Mouse (Mus musculus) hindbrain, embryonic 12.5 days (tissue): ENCODE measurements around the gene 0610037L13Rik. TPM values are rescaled to one million over a fixed set of nuclear protein-coding genes. Genes with fewer than 3 reads are reported as not detected.

ENCODE experiments used
- polyA plus RNA-seq: library from polyadenylated mRNA; unstranded; fragments of >200 nt; fragmentation: Nextera tagmentation; extraction: Ambion mirVana; gene quantifications from 2 replicates; pipeline ENCODE4 v1.2.1, GENCODE M21; 2016

0610037L13Rik gene
- polyA plus RNA-seq, 1 experiment from 2014 or later: 113 TPM

Other genes with a start within 250 kb of the 0610037L13Rik start
- gene Dmrtb1, start 205.6 kb upstream of the 0610037L13Rik start, polyA plus RNA-seq: 29.8 and 32.0 TPM in 2 replicates
- gene Lrp8, start 87.6 kb upstream of the 0610037L13Rik start, polyA plus RNA-seq: 46.7 and 52.6 TPM in 2 replicates
- 173 and 174 TPM in 2 replicates for gene Magoh, start 10.1 kb upstream of the 0610037L13Rik start, polyA plus RNA-seq
- 26.5 and 28.1 TPM in 2 replicates for gene Cpt2, start 33.8 kb downstream of the 0610037L13Rik start, polyA plus RNA-seq
- gene Slc1a7, start 78.5 kb downstream of the 0610037L13Rik start, polyA plus RNA-seq: 0.08 TPM in 1 of 2 replicates, not detected in the other
- 0.48 and 0.98 TPM in 2 replicates for gene Podn, start 206.6 kb downstream of the 0610037L13Rik start, polyA plus RNA-seq